Mouse (Mus musculus) testis, adult 2 months (tissue): Measurements from ENCODE around the gene Fry.

ENCODE experiments used
- CTCF ChIP-seq: fragments of 200-500 bp; IDR thresholded peaks from 2 replicates; pipeline ENCODE4 v1.5.1; 2012; ENCODE audit warnings: low read depth, mild to moderate bottlenecking, inconsistent platforms, low read length, moderate library complexity; ENCODE audit not compliant: control insufficient read depth, insufficient read depth, insufficient replicate concordance
- POLR2A ChIP-seq: fragments of 200-500 bp; IDR thresholded peaks from 2 replicates; pipeline ENCODE4 v1.6.1; 2012; ENCODE audit warnings: low read depth, mild to moderate bottlenecking, inconsistent platforms, low read length, moderate library complexity; ENCODE audit not compliant: control insufficient read depth

DNA sequence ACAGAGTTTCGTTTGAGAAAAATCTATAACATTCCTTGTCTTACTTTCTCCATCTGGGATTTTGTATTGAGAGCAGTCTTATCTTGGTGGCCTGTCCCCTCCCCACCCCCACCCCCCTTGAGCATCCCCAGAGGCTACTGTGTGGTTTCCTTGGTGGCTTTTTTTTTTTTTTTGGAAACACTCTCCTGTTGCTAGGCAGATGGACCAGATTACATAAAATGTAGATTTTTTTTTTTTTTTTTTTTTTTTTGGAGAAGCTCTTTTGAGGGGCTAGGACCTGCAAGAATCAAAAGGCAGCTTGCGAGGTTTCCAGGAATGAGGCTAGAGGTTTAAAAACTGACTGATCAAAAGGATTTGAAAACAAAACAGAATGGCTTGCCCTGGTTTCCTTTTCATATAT lies 48.8 kb downstream of the Fry start:
- TF ChIP-seq CTCF = no peak
- no peak for TF ChIP-seq POLR2A
